Mouse (Mus musculus) CH12.LX (cell line): ENCODE results near the gene B4galnt3. TPM values are rescaled to one million over a fixed set of nuclear protein-coding genes. Genes with fewer than 3 reads are reported as not detected.

Source experiments
- DNase-seq: peaks from one replicate; pipeline ENCODE4 v3.0.0-alpha.2; 2013; ENCODE audit errors: extremely low read depth
- H3K27ac ChIP-seq: 2 replicates; pipeline ENCODE4 v1.5.1; 2012; ENCODE audit warnings: low read depth, mild to moderate bottlenecking, control low read depth, moderate library complexity; ENCODE audit not compliant: insufficient read depth
- H3K27me3 ChIP-seq: replicated peaks from 2 replicates; pipeline ENCODE3; 2012; ENCODE audit warnings: inconsistent platforms
- H3K36me3 ChIP-seq, 2 experiments: replicated peaks in 1 of 2; 2 replicates each; pipeline versions ENCODE3 to v1.6.1; 2012; ENCODE audit warnings: inconsistent platforms in 1 of 2, low read length in 1 of 2, mild to moderate bottlenecking in 1 of 2, mixed read lengths in 1 of 2, moderate library complexity in 1 of 2; ENCODE audit not compliant: control insufficient read depth in 1 of 2, insufficient read depth in 1 of 2
- H3K4me1 ChIP-seq, 2 experiments: 2 replicates each; pipeline ENCODE4 v1.6.1; 2012; ENCODE audit warnings: inconsistent platforms in 1 of 2, moderate library complexity in 1 of 2; ENCODE audit not compliant: insufficient read depth in 2 of 2, control insufficient read depth in 1 of 2
- H3K4me2 ChIP-seq: 2 replicates; pipeline ENCODE4 v1.6.1; 2012; ENCODE audit warnings: low read depth, mild to moderate bottlenecking, control low read depth; ENCODE audit not compliant: poor library complexity, insufficient read depth, severe bottlenecking
- H3K4me3 ChIP-seq, 3 experiments: fragments of 150-350 bp in 1 of 3; sonication (generic) in 1 of 3; replicated peaks in 1 of 3; 2 replicates each; pipeline versions ENCODE3 to v1.5.1; 2011 to 2012; ENCODE audit warnings: low read depth in 2 of 3, low read length in 2 of 3, mild to moderate bottlenecking in 2 of 3, moderate library complexity in 2 of 3, control low read depth in 1 of 3, improper control_type of control experiment in 1 of 3, inconsistent platforms in 1 of 3, mixed read lengths in 1 of 3; ENCODE audit not compliant: poor library complexity in 1 of 3
- H3K79me2 ChIP-seq: replicated peaks from 2 replicates; pipeline ENCODE4 v1.6.1; 2012; ENCODE audit warnings: mild to moderate bottlenecking, moderate library complexity; ENCODE audit not compliant: control insufficient read depth, poor library complexity, insufficient read depth, severe bottlenecking; ENCODE audit errors: extremely low read depth
- H3K9ac ChIP-seq: 2 replicates; pipeline ENCODE4 v1.6.1; 2012; ENCODE audit warnings: low read depth, mild to moderate bottlenecking, control low read depth, moderate library complexity; ENCODE audit not compliant: insufficient read depth
- H3K9me3 ChIP-seq: replicated peaks from 2 replicates; pipeline ENCODE3; 2012; ENCODE audit warnings: low read length, inconsistent platforms, mixed read lengths
- BHLHE40 ChIP-seq: IDR thresholded peaks from 2 replicates; pipeline ENCODE4 v1.6.1; 2011; ENCODE audit warnings: mild to moderate bottlenecking, low read depth, low read length, improper control_type of control experiment
- CTCF ChIP-seq, 2 experiments: IDR thresholded peaks in 1 of 2; conservative IDR thresholded peaks in 1 of 2; 2 replicates each; pipeline ENCODE4 v1.5.1; 2011 to 2012; ENCODE audit warnings: low read depth in 2 of 2, low read length in 2 of 2, improper control_type of control experiment in 1 of 2, inconsistent platforms in 1 of 2, mild to moderate bottlenecking in 1 of 2, moderate library complexity in 1 of 2
- KAT2A ChIP-seq: IDR thresholded peaks from 2 replicates; pipeline ENCODE4 v1.6.1; 2012; ENCODE audit warnings: low read length, improper control_type of control experiment, inconsistent platforms; ENCODE audit not compliant: insufficient replicate concordance
- MAX ChIP-seq: IDR thresholded peaks from 2 replicates; pipeline ENCODE4 v1.6.1; 2011; ENCODE audit warnings: low read length, improper control_type of control experiment
- MEF2A ChIP-seq: IDR thresholded peaks from 2 replicates; pipeline ENCODE4 v1.6.1; 2014; ENCODE audit warnings: low read depth, mild to moderate bottlenecking, inconsistent platforms, low read length, improper control_type of control experiment, borderline replicate concordance
- MYC ChIP-seq: IDR thresholded peaks from 2 replicates; pipeline ENCODE4 v1.6.1; 2011; ENCODE audit warnings: low read depth, mild to moderate bottlenecking, improper control_type of control experiment, low read length
- NELFE ChIP-seq: IDR thresholded peaks from 2 replicates; pipeline ENCODE4 v1.6.1; 2011; ENCODE audit warnings: low read depth, low read length, improper control_type of control experiment
- POLR2A ChIP-seq: IDR thresholded peaks from 2 replicates; pipeline ENCODE4 v1.6.1; 2011; ENCODE audit warnings: low read depth, mild to moderate bottlenecking, improper control_type of control experiment, low read length
- POLR2AphosphoS2 ChIP-seq: IDR thresholded peaks from 2 replicates; pipeline ENCODE4 v1.6.1; 2011; ENCODE audit warnings: low read depth, low read length, improper control_type of control experiment
- RAD21 ChIP-seq: IDR thresholded peaks from 2 replicates; pipeline ENCODE4 v1.6.1; 2011; ENCODE audit warnings: low read depth, mild to moderate bottlenecking, low read length, improper control_type of control experiment, moderate library complexity
- RCOR1 ChIP-seq: conservative IDR thresholded peaks from 2 replicates; pipeline ENCODE4 v1.6.1; 2012; ENCODE audit warnings: low read depth, mild to moderate bottlenecking, inconsistent platforms, low read length, improper control_type of control experiment
- SIN3A ChIP-seq: IDR thresholded peaks from 2 replicates; pipeline ENCODE4 v1.6.1; 2012; ENCODE audit warnings: low read length, improper control_type of control experiment, inconsistent platforms
- SMC3 ChIP-seq: IDR thresholded peaks from 2 replicates; pipeline ENCODE4 v1.6.1; 2011; ENCODE audit warnings: low read depth, low read length, improper control_type of control experiment
- TBP ChIP-seq: conservative IDR thresholded peaks from 2 replicates; pipeline ENCODE4 v1.6.1; 2011; ENCODE audit warnings: low read depth, low read length, improper control_type of control experiment
- USF2 ChIP-seq: conservative IDR thresholded peaks from 2 replicates; pipeline ENCODE4 v1.6.1; 2011; ENCODE audit warnings: low read depth, low read length, improper control_type of control experiment
- ZKSCAN1 ChIP-seq: IDR thresholded peaks from 2 replicates; pipeline ENCODE4 v1.6.1; 2012; ENCODE audit warnings: low read depth, inconsistent platforms, low read length, improper control_type of control experiment, borderline replicate concordance
- ZMIZ1 ChIP-seq: IDR thresholded peaks from 2 replicates; pipeline ENCODE4 v1.6.1; 2012; ENCODE audit warnings: low read depth, mild to moderate bottlenecking, inconsistent platforms, low read length, improper control_type of control experiment
- dilution Hi-C: fragments of 300-500 bp; cut with MboI; formaldehyde crosslinking; loops from 2 replicates; pipeline ENCODE4 v1.14.3; 2020; ENCODE audit warnings: low sequenced_read_pairs; ENCODE audit not compliant: extremely low pct_unique_long_range_greater_than_20kb, extremely low pct_ligation_motif_present
- in situ Hi-C: fragments of 300-500 bp; cut with MboI; formaldehyde crosslinking; loops from 3 replicates; pipeline ENCODE4 v1.14.3; 2019; ENCODE audit warnings: low sequenced_read_pairs, low pct_ligation_motif_present, low pct_unique_long_range_greater_than_20kb, mixed read lengths
- polyA plus RNA-seq: library from polyadenylated mRNA; unstranded; fragments of >175 nt; gene quantifications from 2 replicates; pipeline ENCODE4 v1.2.1, GENCODE M21; 2012; ENCODE audit warnings: low read depth; ENCODE audit not compliant: insufficient read length
- total RNA-seq, 2 experiments: library from RNA; depleted of rRNA; stranded (reverse); fragments of 300-350 nt in 1 of 2; fragments of >200 nt in 1 of 2; gene quantifications; 2 replicates each; pipeline ENCODE4 v1.2.3; 2012 to 2014

Gene B4galnt3
- total and polyA plus RNA-seq, 3 experiments = 0.21 to 0.47 (median 0.44) TPM

DNA sequence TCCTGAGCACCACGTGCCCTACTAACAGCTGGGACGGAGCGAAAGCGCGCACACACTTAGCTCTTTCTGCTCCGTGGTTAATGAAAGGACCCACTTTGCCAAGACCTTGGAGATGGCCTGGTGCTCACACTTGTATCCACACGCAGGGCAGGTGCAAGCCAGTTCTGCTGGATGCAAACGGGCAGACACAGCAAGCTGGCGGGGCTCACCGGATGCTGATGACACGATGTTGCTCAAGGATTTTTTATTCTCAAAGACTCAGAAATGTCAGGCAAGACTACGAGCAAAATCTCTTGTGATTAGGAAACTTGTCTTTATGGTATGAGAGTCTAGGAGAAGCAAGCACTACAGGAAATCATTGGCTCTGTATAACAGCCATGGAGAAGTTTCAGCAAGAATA, 52.9 kb downstream of the B4galnt3 start:
- H3K27me3 ChIP-seq = no peaks in the 10 kb centered on the region
- no peak for TF ChIP-seq NELFE
- TF ChIP-seq BHLHE40 = no peak
- no peak for TF ChIP-seq RCOR1
- TF ChIP-seq ZKSCAN1 = no peak
- TF ChIP-seq POLR2A = no peak
- no peak for TF ChIP-seq MAX
- no peak for TF ChIP-seq SIN3A
- TF ChIP-seq ZMIZ1 = no peak
- no peak for TF ChIP-seq POLR2AphosphoS2
- TF ChIP-seq USF2 = no peak
- H3K79me2 ChIP-seq = no peaks in the 10 kb centered on the region
- no peaks in the 10 kb centered on the region for H3K9me3 ChIP-seq
- DNase-seq = no peak
- peaks cover 0 to 4% of the 10 kb centered on the region in 2 experiments; a peak in 2 of 4 replicates for H3K4me1 ChIP-seq
- H3K9ac ChIP-seq = no peak overlapping the region
- no peak overlapping the region for H3K4me2 ChIP-seq
- in situ Hi-C loops = no loop called here
- H3K27ac ChIP-seq = no peak overlapping the region
- H3K36me3 ChIP-seq = no peaks in the 10 kb centered on the region
- H3K4me3 ChIP-seq = no peak overlapping the region
- dilution Hi-C loops = no loop called here

DNA sequence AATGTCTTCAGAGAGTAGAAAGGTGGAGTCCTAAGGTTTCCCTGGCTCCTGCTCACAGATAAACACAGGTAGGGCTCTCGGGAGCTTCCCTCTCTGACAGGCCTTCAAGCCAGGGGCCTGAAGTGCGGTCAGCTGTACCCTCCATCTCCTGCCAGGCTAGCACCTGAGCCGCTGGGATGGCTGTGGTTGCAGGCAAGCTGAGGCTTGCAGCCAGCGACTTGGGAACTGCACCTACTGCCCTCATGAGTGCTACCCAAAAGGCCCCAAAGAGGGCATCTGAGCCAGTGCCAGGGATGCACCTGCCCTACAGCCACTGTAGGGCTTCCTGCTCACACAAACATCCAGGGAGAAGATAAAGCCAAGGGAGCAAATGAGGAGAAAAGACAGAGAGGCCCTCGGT, 53.9 kb downstream of the B4galnt3 start:
- TF ChIP-seq NELFE (no peak), USF2 (no peak), MEF2A (no peak), MYC (no peak), TBP (no peak), SIN3A (no peak)
- Histone ChIP-seq H3K79me2 (no peaks in the 10 kb centered on the region), H3K4me2 (no peak overlapping the region), H3K9ac (no peak overlapping the region), H3K27ac (no peak overlapping the region), H3K27me3 (no peaks in the 10 kb centered on the region), H3K4me3 (no peak overlapping the region), H3K4me1 (peaks cover 0 to 4% of the 10 kb centered on the region in 2 experiments; a peak in 2 of 4 replicates), H3K9me3 (no peaks in the 10 kb centered on the region), H3K36me3 (no peaks in the 10 kb centered on the region)
- in situ Hi-C loops = no loop called here
- no peak for DNase-seq
- dilution Hi-C loops = no loop called here

DNA sequence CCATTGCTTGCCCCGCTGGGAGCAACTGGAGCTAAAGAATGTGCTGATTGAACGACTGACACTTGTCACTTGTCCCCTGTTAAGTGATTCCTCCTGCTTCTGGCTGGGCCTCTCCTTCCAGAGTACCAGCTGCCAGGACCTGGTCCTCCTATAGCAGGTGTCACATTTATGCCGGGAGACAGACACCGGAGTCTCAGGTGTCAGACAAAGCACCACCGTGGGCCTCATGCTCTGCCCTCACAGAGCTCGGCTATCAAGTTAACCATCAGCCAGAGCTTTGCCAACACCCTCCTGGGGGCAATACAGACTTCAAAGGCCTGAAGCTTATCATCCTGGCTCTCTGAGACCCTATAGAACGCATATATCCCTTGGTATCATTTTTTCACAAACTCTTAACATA, 58.5 kb downstream of the B4galnt3 start:
- DNase-seq = no peak
- Histone ChIP-seq H3K4me2 (no peak overlapping the region), H3K36me3 (no peaks in the 10 kb centered on the region), H3K9me3 (no peaks in the 10 kb centered on the region), H3K4me1 (peaks cover 0 to 4% of the 10 kb centered on the region in 2 experiments; a peak in 2 of 4 replicates), H3K27me3 (no peaks in the 10 kb centered on the region), H3K79me2 (no peaks in the 10 kb centered on the region), H3K27ac (no peak overlapping the region), H3K4me3 (no peak overlapping the region), H3K9ac (no peak overlapping the region)
- dilution Hi-C loops (no loop called here), in situ Hi-C loops (no loop called here)
- TF ChIP-seq KAT2A = no peak
- TF ChIP-seq SMC3 = no peak
- no peak for TF ChIP-seq RAD21
- no peak for TF ChIP-seq POLR2A
- TF ChIP-seq CTCF (conservative IDR thresholded peaks at IDR 0.05 in 1 of 2, IDR thresholded peaks at IDR 0.05 in 1 of 2; ENCODE audit: low read depth in 2 of 2, low read length in 2 of 2) = no peak
